Mouse (Mus musculus): Measurements from ENCODE around the gene H2-Q10. TPM values are rescaled to one million over a fixed set of nuclear protein-coding genes. Genes with fewer than 3 reads are reported as not detected.

Gene H2-Q10
- polyA plus RNA-seq, 1 experiment from 2014 or later = 0.58 TPM

- Histone ChIP-seq H3K4me3 (peak within 1 kb of the TSS; percentile 81), H3K9me3 (replicated peaks) (no peaks in the 10 kb centered on the region), H3K4me2 (peak within 1 kb of the TSS; percentile 78), H3K4me1 (replicated peaks) (peaks cover 34% of the 10 kb centered on the region), H3K27ac (peak within 1 kb of the TSS; percentile 53), H3K36me3 (no peaks in the 10 kb centered on the region), H3K27me3 (no peaks in the 10 kb centered on the region), H3K9ac (peak within 1 kb of the TSS; percentile 68)
- peak; percentile 96 for ATAC-seq (replicated peaks; ENCODE audit: insufficient number of reproducible peaks, insufficient read depth, low FRiP score, low read depth)
- WGBS = under 1% methylated on average over 67 of the region's 67 CpGs
These were observed 47.0 kb downstream of the H2-Q10 start, which contains the start of the genes Tcf19 and Cchcr1 for GRCm38 (mm10) chr17:35516652-35517500. Gene Tcf19 (minus strand): TSS chr17:35516824. Gene Cchcr1 (plus strand): TSS chr17:35517100.

GRCm38 (mm10) chr17:35517526-35517925 is 47.6 kb downstream of the H2-Q10 start:
- Histone ChIP-seq H3K9me3 (replicated peaks) (no peaks in the 10 kb centered on the region), H3K4me3 (peak overlapping the region; percentile 81), H3K9ac (peak overlapping the region; percentile 67), H3K4me1 (replicated peaks) (peaks cover 34% of the 10 kb centered on the region), H3K4me2 (peak overlapping the region; percentile 78), H3K27ac (peak overlapping the region; percentile 41), H3K27me3 (no peaks in the 10 kb centered on the region), H3K36me3 (0 out of 2 replicates have a peak, but pooled peaks cover 1% of the 10 kb centered on the region)
- 6% methylated on average over 12 of the region's 12 CpGs for WGBS
- no peak for ATAC-seq (replicated peaks; ENCODE audit: insufficient number of reproducible peaks, insufficient read depth, low FRiP score, low read depth)

Other genes with a start within 250 kb of the H2-Q10 start
- 0.35 and 0.48 TPM in 2 replicates for gene Gm16181, start 249.3 kb upstream of the H2-Q10 start, polyA plus RNA-seq (2015; fragmentation: Nextera tagmentation; extraction: Ambion mirVana)
- gene Atp6v1g2, start 236.4 kb upstream of the H2-Q10 start, polyA plus RNA-seq (2015; fragmentation: Nextera tagmentation; extraction: Ambion mirVana) = 8.9 and 9.4 TPM in 2 replicates
- 7.8 and 9.1 TPM in 2 replicates for gene Nfkbil1, start 234.3 kb upstream of the H2-Q10 start, polyA plus RNA-seq (2015; fragmentation: Nextera tagmentation; extraction: Ambion mirVana)
- gene Ddx39b, start 228.3 kb upstream of the H2-Q10 start, polyA plus RNA-seq (2015; fragmentation: Nextera tagmentation; extraction: Ambion mirVana) = 213 and 268 TPM in 2 replicates
- 56.6 and 101 TPM in 2 replicates for gene H2-D1, start 207.4 kb upstream of the H2-Q10 start, polyA plus RNA-seq (2015; fragmentation: Nextera tagmentation; extraction: Ambion mirVana)
- gene H2-Q1, start 149.7 kb upstream of the H2-Q10 start, polyA plus RNA-seq (2015; fragmentation: Nextera tagmentation; extraction: Ambion mirVana) = 0.06 and 0.09 TPM in 2 replicates
- 1.3 and 1.6 TPM in 2 replicates for gene H2-Q2, start 127.8 kb upstream of the H2-Q10 start, polyA plus RNA-seq (2015; fragmentation: Nextera tagmentation; extraction: Ambion mirVana)
- gene H2-Q4, start 90.5 kb upstream of the H2-Q10 start, polyA plus RNA-seq (2015; fragmentation: Nextera tagmentation; extraction: Ambion mirVana) = 2.1 and 5.5 TPM in 2 replicates
- 0.43 and 1.8 TPM in 2 replicates for gene H2-Q6, start 45.2 kb upstream of the H2-Q10 start, polyA plus RNA-seq (2015; fragmentation: Nextera tagmentation; extraction: Ambion mirVana)
- gene H2-Q7, start 30.9 kb upstream of the H2-Q10 start, polyA plus RNA-seq (2015; fragmentation: Nextera tagmentation; extraction: Ambion mirVana) = 0.98 and 4.0 TPM in 2 replicates
- not detected in 2 replicates for gene Pou5f1, start 35.9 kb downstream of the H2-Q10 start, polyA plus RNA-seq (2015; fragmentation: Nextera tagmentation; extraction: Ambion mirVana)
- gene Tcf19, start 46.7 kb downstream of the H2-Q10 start, polyA plus RNA-seq (2015; fragmentation: Nextera tagmentation; extraction: Ambion mirVana) = 51.8 and 63.3 TPM in 2 replicates
- 12.8 and 15.4 TPM in 2 replicates for gene Cchcr1, start 47.0 kb downstream of the H2-Q10 start, polyA plus RNA-seq (2015; fragmentation: Nextera tagmentation; extraction: Ambion mirVana)
- gene Psors1c2, start 63.1 kb downstream of the H2-Q10 start, polyA plus RNA-seq (2015; fragmentation: Nextera tagmentation; extraction: Ambion mirVana) = 1.8 and 2.3 TPM in 2 replicates
- gene Cdsn, start 82.0 kb downstream of the H2-Q10 start, polyA plus RNA-seq (2015; fragmentation: Nextera tagmentation; extraction: Ambion mirVana) = 0.47 and 0.59 TPM in 2 replicates
- not detected in 2 replicates for gene 2300002M23Rik, start 97.4 kb downstream of the H2-Q10 start, polyA plus RNA-seq (2015; fragmentation: Nextera tagmentation; extraction: Ambion mirVana)
- 2.7 and 5.6 TPM in 2 replicates for gene Sfta2, start 131.5 kb downstream of the H2-Q10 start, polyA plus RNA-seq (2015; fragmentation: Nextera tagmentation; extraction: Ambion mirVana)
- not detected in 2 replicates for gene Gm9573, start 156.5 kb downstream of the H2-Q10 start, polyA plus RNA-seq (2015; fragmentation: Nextera tagmentation; extraction: Ambion mirVana)
- gene Mucl3, start 173.6 kb downstream of the H2-Q10 start, polyA plus RNA-seq (2015; fragmentation: Nextera tagmentation; extraction: Ambion mirVana) = 0.22 and 0.23 TPM in 2 replicates
- gene Vars2, start 197.5 kb downstream of the H2-Q10 start, polyA plus RNA-seq (2015; fragmentation: Nextera tagmentation; extraction: Ambion mirVana) = 11.1 and 16.2 TPM in 2 replicates
- 21.3 and 28.7 TPM in 2 replicates for gene Gtf2h4, start 203.7 kb downstream of the H2-Q10 start, polyA plus RNA-seq (2015; fragmentation: Nextera tagmentation; extraction: Ambion mirVana)
- gene Ddr1, start 234.5 kb downstream of the H2-Q10 start, polyA plus RNA-seq (2015; fragmentation: Nextera tagmentation; extraction: Ambion mirVana) = 109 and 125 TPM in 2 replicates